Mouse (Mus musculus): Measurements from ENCODE around the gene Dusp1. TPM values are rescaled to one million over a fixed set of nuclear protein-coding genes. Genes with fewer than 3 reads are reported as not detected.

Dusp1 gene
- polyA plus RNA-seq, 1 experiment from 2014 or later = 35.7 TPM

DNA sequence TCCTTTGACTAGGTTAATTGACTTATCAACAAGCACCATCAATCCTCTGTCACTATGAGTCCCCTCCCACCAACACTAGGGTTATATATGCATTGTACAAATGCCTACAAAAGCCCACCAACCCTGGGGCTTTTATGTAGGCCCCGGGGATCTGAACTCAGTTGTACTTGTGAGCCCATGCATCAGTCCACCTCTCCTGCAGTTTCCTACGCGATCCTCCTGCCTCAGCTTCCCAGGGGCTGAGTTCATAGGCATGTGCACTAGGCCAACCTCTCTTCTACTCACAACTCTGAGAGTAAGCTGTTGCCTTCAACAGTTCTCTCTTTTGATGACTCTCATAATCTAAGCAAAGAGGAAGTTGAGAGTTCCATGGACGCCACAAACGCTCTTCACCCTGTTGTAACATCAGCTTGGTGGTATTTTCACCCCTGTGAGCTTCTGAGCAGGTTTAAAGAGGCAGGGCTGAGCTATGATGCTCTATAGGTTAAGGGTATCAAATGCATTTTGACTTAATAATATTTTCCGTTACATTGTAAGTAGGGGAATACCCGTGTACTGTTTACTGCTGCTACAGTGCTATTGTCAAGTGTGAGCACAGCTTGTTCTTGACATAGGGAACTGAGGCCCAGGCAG is 30.4 kb downstream of the Dusp1 start:
- ATAC-seq (replicated peaks; ENCODE audit: low FRiP score) = no peak
- WGBS = 84% methylated on average over 7 of the region's 7 CpGs

DNA sequence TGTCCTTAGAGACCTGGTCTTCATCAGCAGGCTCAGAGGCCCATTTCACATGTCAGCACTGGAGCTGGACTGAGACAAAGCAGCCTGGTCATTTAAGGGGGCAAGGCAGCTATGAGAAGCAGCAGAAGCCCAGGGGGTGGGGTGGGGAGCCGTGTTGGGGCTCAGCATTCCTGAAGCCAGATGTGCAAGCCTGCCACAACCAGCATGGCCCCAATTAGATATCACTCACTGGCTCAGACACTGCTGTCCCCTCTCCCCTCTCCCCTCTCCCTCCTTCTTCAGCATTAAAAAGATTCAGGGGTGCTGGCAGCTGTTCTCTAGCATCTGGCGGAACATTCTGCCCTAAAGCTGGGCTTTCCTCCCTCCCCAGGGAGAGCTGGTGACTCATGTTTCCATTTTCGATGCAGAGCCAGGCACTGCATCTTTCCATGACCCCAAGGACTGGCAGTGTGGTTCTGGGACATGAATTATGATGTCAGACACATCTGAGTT is 31.3 kb downstream of the Dusp1 start:
- Histone ChIP-seq H3K4me2 (ENCODE audit: low read depth, low read length, severe bottlenecking) (no peak overlapping the region), H3K9me3 (ENCODE audit: control insufficient read depth, low read length) (no peaks in the 10 kb centered on the region), H3K36me3 (ENCODE audit: control insufficient read depth, insufficient read depth, low read length) (no peaks in the 10 kb centered on the region), H3K27me3 (ENCODE audit: control insufficient read depth, insufficient read depth, low read length) (no peaks in the 10 kb centered on the region), H3K9ac (ENCODE audit: low read length) (no peak overlapping the region), H3K4me3 (ENCODE audit: low read depth, low read length) (no peak overlapping the region), H3K27ac (ENCODE audit: low read depth, low read length) (no peak overlapping the region), H3K4me1 (replicated peaks; ENCODE audit: control insufficient read depth, insufficient read depth, low read length) (no peaks in the 10 kb centered on the region)
- ATAC-seq (replicated peaks; ENCODE audit: low FRiP score) (no peak), DNase-seq (ENCODE audit: low spot score) (no peak)
- WGBS = 70% methylated on average over 3 of the region's 3 CpGs

More for the DNA sequence above, 30.4 kb downstream of the Dusp1 start:
- no peaks in the 10 kb centered on the region for H3K36me3 ChIP-seq (ENCODE audit: control insufficient read depth, insufficient read depth, low read length)
- H3K27ac ChIP-seq (ENCODE audit: low read depth, low read length) = no peak overlapping the region
- H3K4me2 ChIP-seq (ENCODE audit: low read depth, low read length, severe bottlenecking) = no peak overlapping the region
- H3K4me1 ChIP-seq (replicated peaks; ENCODE audit: control insufficient read depth, insufficient read depth, low read length) = no peaks in the 10 kb centered on the region
- no peak overlapping the region for H3K9ac ChIP-seq (ENCODE audit: low read length)
- no peaks in the 10 kb centered on the region for H3K9me3 ChIP-seq (ENCODE audit: control insufficient read depth, low read length)
- no peak for DNase-seq (ENCODE audit: low spot score)
- no peak overlapping the region for H3K4me3 ChIP-seq (ENCODE audit: low read depth, low read length)
- H3K27me3 ChIP-seq (ENCODE audit: control insufficient read depth, insufficient read depth, low read length) = no peaks in the 10 kb centered on the region

DNA sequence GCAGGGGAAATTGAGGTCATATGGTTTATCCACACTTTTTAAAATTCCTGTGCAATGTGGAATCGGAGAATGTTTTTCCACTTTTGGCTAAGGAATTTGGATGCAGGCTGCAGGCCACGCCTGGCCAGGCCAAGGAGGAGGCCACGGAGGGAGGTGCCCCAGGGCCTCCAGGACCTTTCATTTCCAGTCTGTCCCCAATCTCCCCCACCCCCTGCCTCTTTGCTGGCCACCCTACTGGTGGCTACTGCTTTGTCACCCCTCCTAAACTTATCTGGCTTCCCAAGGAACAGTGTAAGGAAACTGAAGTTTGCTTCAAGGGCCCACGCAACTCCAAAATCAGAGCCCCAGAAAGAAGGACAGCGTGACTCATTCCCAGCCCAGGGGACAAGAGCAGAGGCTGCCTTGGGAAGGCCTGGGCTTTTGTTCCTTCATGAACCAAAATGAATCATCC is 32.1 kb downstream of the Dusp1 start:
- Histone ChIP-seq H3K27me3 (ENCODE audit: control insufficient read depth, insufficient read depth, low read length) (no peaks in the 10 kb centered on the region), H3K4me2 (ENCODE audit: low read depth, low read length, severe bottlenecking) (no peak overlapping the region), H3K9ac (ENCODE audit: low read length) (no peak overlapping the region), H3K4me1 (replicated peaks; ENCODE audit: control insufficient read depth, insufficient read depth, low read length) (no peaks in the 10 kb centered on the region), H3K4me3 (ENCODE audit: low read depth, low read length) (no peak overlapping the region), H3K9me3 (ENCODE audit: control insufficient read depth, low read length) (no peaks in the 10 kb centered on the region), H3K27ac (ENCODE audit: low read depth, low read length) (no peak overlapping the region), H3K36me3 (ENCODE audit: control insufficient read depth, insufficient read depth, low read length) (no peaks in the 10 kb centered on the region)
- no peak for DNase-seq (ENCODE audit: low spot score)
- ATAC-seq (replicated peaks; ENCODE audit: low FRiP score) = no peak
- 83% methylated on average over 5 of the region's 5 CpGs for WGBS

DNA sequence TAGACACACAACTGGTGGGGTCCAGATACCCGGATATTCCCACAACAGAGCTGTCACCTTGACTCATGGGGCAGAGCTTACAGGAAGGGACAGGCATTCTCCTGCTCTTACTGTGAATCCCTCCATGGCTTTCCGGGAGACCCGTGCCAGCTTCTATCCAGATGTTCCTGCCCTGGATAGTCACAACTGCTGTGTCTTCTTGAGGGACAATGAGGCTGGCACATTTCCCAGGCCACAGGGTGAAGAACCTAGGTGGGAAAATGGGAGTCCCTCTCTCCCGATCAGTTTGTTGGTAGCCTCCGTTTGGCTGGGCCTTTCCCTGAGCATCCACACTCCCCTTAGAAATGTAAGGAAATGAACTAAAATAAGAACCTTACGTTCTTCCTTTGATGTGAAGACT is 33.2 kb downstream of the Dusp1 start:
- Histone ChIP-seq H3K27me3 (ENCODE audit: control insufficient read depth, insufficient read depth, low read length) (no peaks in the 10 kb centered on the region), H3K4me1 (replicated peaks; ENCODE audit: control insufficient read depth, insufficient read depth, low read length) (no peaks in the 10 kb centered on the region), H3K36me3 (ENCODE audit: control insufficient read depth, insufficient read depth, low read length) (no peaks in the 10 kb centered on the region), H3K9ac (ENCODE audit: low read length) (no peak overlapping the region), H3K4me2 (ENCODE audit: low read depth, low read length, severe bottlenecking) (no peak overlapping the region), H3K9me3 (ENCODE audit: control insufficient read depth, low read length) (no peaks in the 10 kb centered on the region), H3K27ac (ENCODE audit: low read depth, low read length) (no peak overlapping the region), H3K4me3 (ENCODE audit: low read depth, low read length) (no peak overlapping the region)
- ATAC-seq (replicated peaks; ENCODE audit: low FRiP score) (no peak), DNase-seq (ENCODE audit: low spot score) (no peak)
- WGBS = 89% methylated on average over 6 of the region's 6 CpGs

DNA sequence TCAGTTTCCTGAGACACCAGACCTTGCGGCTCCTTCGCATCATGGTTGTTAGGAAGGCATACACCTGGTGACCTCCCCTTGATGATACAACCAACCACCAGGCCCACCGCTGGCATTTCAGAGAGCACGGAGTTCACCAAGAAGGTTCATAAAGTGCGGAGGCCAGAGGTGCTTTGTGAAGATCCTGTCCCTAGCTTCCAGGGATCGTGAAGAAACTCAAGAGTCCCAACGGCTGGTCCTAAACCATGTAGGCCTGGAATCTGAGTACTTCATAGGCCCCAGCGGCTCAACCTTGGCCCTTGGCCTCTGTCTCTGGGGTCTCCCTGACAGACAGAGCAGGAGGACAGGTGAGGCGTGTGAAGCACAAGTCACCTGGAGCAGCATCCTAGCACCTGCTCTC is 34.6 kb downstream of the Dusp1 start:
- H3K27me3 ChIP-seq (ENCODE audit: control insufficient read depth, insufficient read depth, low read length) = no peaks in the 10 kb centered on the region
- ATAC-seq (replicated peaks; ENCODE audit: low FRiP score) (no peak), DNase-seq (ENCODE audit: low spot score) (no peak)
- H3K9me3 ChIP-seq (ENCODE audit: control insufficient read depth, low read length) = no peaks in the 10 kb centered on the region
- H3K36me3 ChIP-seq (ENCODE audit: control insufficient read depth, insufficient read depth, low read length) = no peaks in the 10 kb centered on the region
- H3K9ac ChIP-seq (ENCODE audit: low read length) = no peak overlapping the region
- H3K4me3 ChIP-seq (ENCODE audit: low read depth, low read length) = no peak overlapping the region
- 94% methylated on average over 9 of the region's 9 CpGs for WGBS
- H3K4me2 ChIP-seq (ENCODE audit: low read depth, low read length, severe bottlenecking) = no peak overlapping the region
- no peaks in the 10 kb centered on the region for H3K4me1 ChIP-seq (replicated peaks; ENCODE audit: control insufficient read depth, insufficient read depth, low read length)
- no peak overlapping the region for H3K27ac ChIP-seq (ENCODE audit: low read depth, low read length)

DNA sequence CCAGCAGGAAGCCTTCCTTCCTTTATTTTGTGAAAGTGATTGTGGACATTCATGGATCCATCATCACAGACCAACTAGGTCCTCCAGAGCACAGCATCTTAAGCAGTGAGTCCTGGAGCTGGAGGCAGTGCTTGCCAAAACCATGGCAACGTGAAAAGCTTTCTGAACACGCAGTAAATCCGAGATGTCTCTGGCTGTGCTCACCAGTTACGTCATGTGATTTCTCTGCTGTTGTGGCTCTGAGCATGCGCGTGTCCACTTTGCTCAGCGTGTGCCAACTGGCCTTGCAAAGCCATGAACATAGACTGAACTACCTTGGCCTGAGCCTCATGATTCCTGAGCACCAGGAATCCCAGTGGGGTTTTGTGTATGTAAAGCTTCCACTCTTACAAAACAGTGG is 36.6 kb downstream of the Dusp1 start:
- 81% methylated on average over 7 of the region's 7 CpGs for WGBS
- Histone ChIP-seq H3K9me3 (ENCODE audit: control insufficient read depth, low read length) (no peaks in the 10 kb centered on the region), H3K27me3 (ENCODE audit: control insufficient read depth, insufficient read depth, low read length) (no peaks in the 10 kb centered on the region), H3K4me3 (ENCODE audit: low read depth, low read length) (no peak overlapping the region), H3K27ac (ENCODE audit: low read depth, low read length) (no peak overlapping the region), H3K4me1 (replicated peaks; ENCODE audit: control insufficient read depth, insufficient read depth, low read length) (no peaks in the 10 kb centered on the region), H3K36me3 (ENCODE audit: control insufficient read depth, insufficient read depth, low read length) (no peaks in the 10 kb centered on the region), H3K4me2 (ENCODE audit: low read depth, low read length, severe bottlenecking) (no peak overlapping the region), H3K9ac (ENCODE audit: low read length) (no peak overlapping the region)
- no peak for ATAC-seq (replicated peaks; ENCODE audit: low FRiP score)
- no peak for DNase-seq (ENCODE audit: low spot score)

DNA sequence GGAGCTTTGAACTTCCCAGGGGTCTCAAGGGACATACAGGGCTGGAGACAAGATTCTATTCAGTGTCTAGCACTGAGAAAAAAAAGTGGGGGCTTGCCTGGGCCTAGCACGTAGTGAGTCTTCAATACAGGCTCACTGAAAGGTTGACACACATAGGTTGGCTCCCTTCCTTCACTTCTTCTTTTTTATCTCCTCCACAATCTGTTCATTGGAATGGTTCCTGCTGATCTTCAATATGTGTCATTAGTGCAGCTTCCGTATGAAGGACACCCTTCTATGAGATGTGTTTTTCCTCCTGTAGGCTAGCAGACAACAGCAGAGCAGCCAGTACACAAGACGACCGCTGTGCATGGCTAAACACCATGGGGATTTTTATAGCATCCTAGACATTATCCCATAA is 37.1 kb downstream of the Dusp1 start:
- Histone ChIP-seq H3K27ac (ENCODE audit: low read depth, low read length) (no peak overlapping the region), H3K4me1 (replicated peaks; ENCODE audit: control insufficient read depth, insufficient read depth, low read length) (no peaks in the 10 kb centered on the region), H3K27me3 (ENCODE audit: control insufficient read depth, insufficient read depth, low read length) (no peaks in the 10 kb centered on the region), H3K4me2 (ENCODE audit: low read depth, low read length, severe bottlenecking) (no peak overlapping the region), H3K9me3 (ENCODE audit: control insufficient read depth, low read length) (no peaks in the 10 kb centered on the region), H3K4me3 (ENCODE audit: low read depth, low read length) (no peak overlapping the region), H3K9ac (ENCODE audit: low read length) (no peak overlapping the region), H3K36me3 (ENCODE audit: control insufficient read depth, insufficient read depth, low read length) (no peaks in the 10 kb centered on the region)
- ATAC-seq (replicated peaks; ENCODE audit: low FRiP score) (no peak), DNase-seq (ENCODE audit: low spot score) (no peak)
- 88% methylated on average over 4 of the region's 4 CpGs for WGBS

DNA sequence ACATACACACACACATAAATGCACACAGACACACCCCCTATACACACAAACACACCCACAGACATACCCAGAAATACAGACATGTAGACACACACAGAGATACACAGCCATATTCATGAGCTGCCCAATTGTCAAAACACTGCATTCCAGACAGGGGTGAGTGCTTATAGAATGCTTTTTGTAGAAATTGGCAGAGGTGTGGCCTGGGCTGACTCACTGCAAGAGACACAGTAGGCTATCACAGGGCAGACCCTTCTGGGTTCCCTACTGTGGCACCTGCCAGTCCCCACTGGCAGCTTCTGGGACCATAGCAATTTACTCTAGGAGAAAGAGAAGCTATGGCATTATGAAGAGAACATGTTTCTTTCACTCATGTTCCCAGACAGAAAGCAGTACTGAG is 37.6 kb downstream of the Dusp1 start:
- DNase-seq (ENCODE audit: low spot score) = no peak
- Histone ChIP-seq H3K36me3 (ENCODE audit: control insufficient read depth, insufficient read depth, low read length) (no peaks in the 10 kb centered on the region), H3K4me3 (ENCODE audit: low read depth, low read length) (no peak overlapping the region), H3K9ac (ENCODE audit: low read length) (no peak overlapping the region), H3K4me1 (replicated peaks; ENCODE audit: control insufficient read depth, insufficient read depth, low read length) (no peaks in the 10 kb centered on the region), H3K27me3 (ENCODE audit: control insufficient read depth, insufficient read depth, low read length) (no peaks in the 10 kb centered on the region), H3K27ac (ENCODE audit: low read depth, low read length) (no peak overlapping the region), H3K9me3 (ENCODE audit: control insufficient read depth, low read length) (no peaks in the 10 kb centered on the region), H3K4me2 (ENCODE audit: low read depth, low read length, severe bottlenecking) (no peak overlapping the region)
- ATAC-seq (replicated peaks; ENCODE audit: low FRiP score) = no peak

DNA sequence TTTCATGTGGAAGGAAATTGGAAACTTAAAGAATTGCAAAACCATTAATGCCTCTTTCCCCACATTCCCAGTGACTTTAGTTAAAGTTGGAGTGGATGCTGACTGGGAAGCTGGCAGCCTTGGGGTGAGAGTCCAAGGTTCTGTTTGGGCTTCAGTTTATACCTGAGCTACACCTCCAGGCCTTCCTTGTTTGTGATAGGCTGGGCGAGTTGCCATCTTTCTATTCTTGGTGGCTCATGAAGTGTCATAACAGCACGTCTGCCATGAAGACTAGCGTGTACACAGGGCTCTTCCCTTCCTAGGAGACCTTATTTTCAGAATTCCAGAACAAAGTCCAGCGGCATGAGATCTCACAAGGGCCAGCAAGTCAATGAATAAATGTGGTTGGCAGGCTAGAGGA is 39.2 kb downstream of the Dusp1 start:
- no peak overlapping the region for H3K9ac ChIP-seq (ENCODE audit: low read length)
- H3K4me2 ChIP-seq (ENCODE audit: low read depth, low read length, severe bottlenecking) = no peak overlapping the region
- WGBS = 78% methylated on average over 4 of the region's 4 CpGs
- ATAC-seq (replicated peaks; ENCODE audit: low FRiP score) (no peak), DNase-seq (ENCODE audit: low spot score) (no peak)
- H3K9me3 ChIP-seq (ENCODE audit: control insufficient read depth, low read length) = no peaks in the 10 kb centered on the region
- H3K4me3 ChIP-seq (ENCODE audit: low read depth, low read length) = no peak overlapping the region
- no peak overlapping the region for H3K27ac ChIP-seq (ENCODE audit: low read depth, low read length)
- H3K4me1 ChIP-seq (replicated peaks; ENCODE audit: control insufficient read depth, insufficient read depth, low read length) = no peaks in the 10 kb centered on the region
- no peaks in the 10 kb centered on the region for H3K27me3 ChIP-seq (ENCODE audit: control insufficient read depth, insufficient read depth, low read length)
- H3K36me3 ChIP-seq (ENCODE audit: control insufficient read depth, insufficient read depth, low read length) = no peaks in the 10 kb centered on the region
